Mouse (Mus musculus) brown adipose tissue, adult 24 weeks (tissue): ENCODE results near the gene Clmp. TPM values are rescaled to one million over a fixed set of nuclear protein-coding genes. Genes with fewer than 3 reads are reported as not detected.

Experiments used
- H3K27ac ChIP-seq: fragments of 200-500 bp; replicated peaks from 2 replicates; pipeline ENCODE4 v1.5.1; 2012; ENCODE audit warnings: low read depth, mild to moderate bottlenecking, low read length
- H3K4me1 ChIP-seq: fragments of 200-500 bp; 2 replicates; pipeline ENCODE4 v1.6.1; 2012; ENCODE audit warnings: low read length, mixed read lengths; ENCODE audit not compliant: control insufficient read depth, insufficient read depth, insufficient read length
- H3K4me3 ChIP-seq: fragments of 200-500 bp; 2 replicates; pipeline ENCODE4 v1.5.1; 2012; ENCODE audit warnings: low read depth, mild to moderate bottlenecking, low read length, moderate library complexity; ENCODE audit not compliant: insufficient read depth
- polyA plus RNA-seq: library from polyadenylated mRNA; stranded (reverse); fragments of >200 nt; gene quantifications from 2 replicates; pipeline ENCODE4 v1.2.4, GENCODE M21; 2012; ENCODE audit not compliant: missing spikeins, insufficient read depth, insufficient read length

The Clmp gene
- 2.9 and 7.2 TPM in 2 replicates for polyA plus RNA-seq

- no peaks in the 10 kb centered on the region; the same call in 1 of the 2 replicates for H3K4me1 ChIP-seq
- peak within 1 kb of the TSS; percentile 50 for H3K4me3 ChIP-seq
- no peak within 1 kb of the TSS for H3K27ac ChIP-seq
These were observed at the start of gene Clmp for GRCm38 (mm10) chr9:40685801-40686420. TSS of gene Clmp (plus strand) at chr9:40685962.

GRCm38 (mm10) chr9:40636054-40636453 is 49.7 kb upstream of the Clmp start:
- Histone ChIP-seq H3K4me3 (no peak overlapping the region), H3K27ac (no peak overlapping the region), H3K4me1 (0 out of 2 replicates have a peak, but pooled peaks cover 2% of the 10 kb centered on the region)

- no peak overlapping the region for H3K27ac ChIP-seq
- H3K4me3 ChIP-seq: peak overlapping the region; percentile 83
- H3K4me1 ChIP-seq: 0 out of 2 replicates have a peak, but pooled peaks cover 2% of the 10 kb centered on the region
These were observed 47.9 kb upstream of the Clmp start for GRCm38 (mm10) chr9:40637705-40638393.

- H3K27ac ChIP-seq: no peak overlapping the region
- H3K4me3 ChIP-seq: peak overlapping the region; percentile 83
- 0 out of 2 replicates have a peak, but pooled peaks cover 2% of the 10 kb centered on the region for H3K4me1 ChIP-seq
These were observed 47.2 kb upstream of the Clmp start for GRCm38 (mm10) chr9:40638394-40639049.

- 0 out of 2 replicates have a peak, but pooled peaks cover 2% of the 10 kb centered on the region for H3K4me1 ChIP-seq
- no peak overlapping the region for H3K4me3 ChIP-seq
- no peak overlapping the region for H3K27ac ChIP-seq
These were observed 46.1 kb upstream of the Clmp start for GRCm38 (mm10) chr9:40639536-40640187.

- Histone ChIP-seq H3K4me1 (0 out of 2 replicates have a peak, but pooled peaks cover 2% of the 10 kb centered on the region), H3K4me3 (no peak overlapping the region), H3K27ac (no peak overlapping the region)
These were observed 44.4 kb upstream of the Clmp start for GRCm38 (mm10) chr9:40641318-40641717.

- Histone ChIP-seq H3K27ac (no peak overlapping the region), H3K4me1 (0 out of 2 replicates have a peak, but pooled peaks cover 2% of the 10 kb centered on the region), H3K4me3 (no peak overlapping the region)
These were observed 43.1 kb upstream of the Clmp start for GRCm38 (mm10) chr9:40642470-40643220.

- no peaks in the 10 kb centered on the region; the same call in 1 of the 2 replicates for H3K4me1 ChIP-seq
- no peak overlapping the region for H3K4me3 ChIP-seq
- no peak overlapping the region for H3K27ac ChIP-seq
These were observed 36.3 kb upstream of the Clmp start for GRCm38 (mm10) chr9:40649444-40649843.

- H3K27ac ChIP-seq: no peak overlapping the region
- H3K4me1 ChIP-seq: no peaks in the 10 kb centered on the region; the same call in 1 of the 2 replicates
- no peak overlapping the region for H3K4me3 ChIP-seq
These were observed 35.8 kb upstream of the Clmp start for GRCm38 (mm10) chr9:40649983-40650382.

- no peak overlapping the region for H3K4me3 ChIP-seq
- peak overlapping the region; percentile 1; the same call in 1 of the 2 replicates for H3K27ac ChIP-seq
- no peaks in the 10 kb centered on the region; the same call in 1 of the 2 replicates for H3K4me1 ChIP-seq
These were observed 34.4 kb upstream of the Clmp start for GRCm38 (mm10) chr9:40651239-40651859.

GRCm38 (mm10) chr9:40652757-40653156 is 33.0 kb upstream of the Clmp start:
- Histone ChIP-seq H3K27ac (no peak overlapping the region), H3K4me3 (no peak overlapping the region), H3K4me1 (no peaks in the 10 kb centered on the region; the same call in 1 of the 2 replicates)

GRCm38 (mm10) chr9:40666190-40666803 is 19.5 kb upstream of the Clmp start:
- no peaks in the 10 kb centered on the region for H3K4me1 ChIP-seq
- H3K4me3 ChIP-seq: no peak overlapping the region
- H3K27ac ChIP-seq: no peak overlapping the region

- no peaks in the 10 kb centered on the region for H3K4me1 ChIP-seq
- H3K27ac ChIP-seq: no peak within 1 kb of the TSS
- no peak within 1 kb of the TSS for H3K4me3 ChIP-seq
These were observed 15.4 kb upstream of the Clmp start, which contains the start of gene Gm21915 for GRCm38 (mm10) chr9:40670313-40670712. TSS of gene Gm21915 (plus strand) at chr9:40670613.
